Mouse (Mus musculus): Measurements from ENCODE around the gene Col3a1. TPM values are rescaled to one million over a fixed set of nuclear protein-coding genes. Genes with fewer than 3 reads are reported as not detected.
A peak's percentile ranks its signal among the peaks of the same experiment; 100 is the strongest.

Col3a1 gene
- 1,853 and 2,064 TPM in 2 replicates for polyA plus RNA-seq (2014; fragmentation: Nextera tagmentation; extraction: Ambion mirVana)

DNA sequence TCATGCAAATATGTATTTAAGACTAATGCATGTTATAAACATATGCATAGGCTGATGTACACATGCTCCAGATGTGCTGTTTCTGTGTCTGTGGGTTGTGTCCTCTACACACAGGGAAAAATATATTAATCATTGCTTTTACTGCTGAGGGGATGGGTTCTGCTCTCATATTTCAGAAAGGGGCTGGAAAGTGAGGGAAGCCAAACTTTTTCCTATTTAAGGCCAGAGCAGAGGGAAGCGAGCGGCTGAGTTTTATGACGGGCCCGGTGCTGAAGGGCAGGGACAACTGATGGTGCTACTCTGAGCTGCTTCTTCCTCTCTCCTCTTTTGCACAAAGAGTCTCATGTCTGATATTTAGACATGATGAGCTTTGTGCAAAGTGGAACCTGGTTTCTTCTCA lies at the start of gene Col3a1:
Gene Col3a1 (plus strand): TSS at position 151 of the 400 bp plus-strand sequence.
- ATAC-seq (replicated peaks; ENCODE audit: low FRiP score, low TSS enrichment, low read depth) (peak; percentile 74), DNase-seq (ENCODE audit: low spot score) (peak; percentile 82)
- H3K9me3 ChIP-seq (ENCODE audit: control insufficient read depth, low read length), result no peaks in the 10 kb centered on the region
- H3K9ac ChIP-seq (ENCODE audit: low read length), result peak within 1 kb of the TSS; percentile 91
- H3K4me2 ChIP-seq (ENCODE audit: low read length), result peak within 1 kb of the TSS; percentile 63
- 10% methylated on average over 4 of the region's 4 CpGs for WGBS
- H3K36me3 ChIP-seq (ENCODE audit: control insufficient read depth, insufficient read depth, low read length), result 0 out of 2 replicates have a peak, but pooled peaks cover 3% of the 10 kb centered on the region
- peak within 1 kb of the TSS; percentile 98 for H3K27ac ChIP-seq (ENCODE audit: low read depth)
- no peaks in the 10 kb centered on the region for H3K27me3 ChIP-seq (replicated peaks; ENCODE audit: control insufficient read depth, insufficient read depth, low read length)
- H3K4me1 ChIP-seq (replicated peaks; ENCODE audit: control insufficient read depth, insufficient read depth, low read length), result 0 out of 2 replicates have a peak, but pooled peaks cover 5% of the 10 kb centered on the region
- H3K4me3 ChIP-seq (ENCODE audit: low read depth, low read length), result peak within 1 kb of the TSS; percentile 83

DNA sequence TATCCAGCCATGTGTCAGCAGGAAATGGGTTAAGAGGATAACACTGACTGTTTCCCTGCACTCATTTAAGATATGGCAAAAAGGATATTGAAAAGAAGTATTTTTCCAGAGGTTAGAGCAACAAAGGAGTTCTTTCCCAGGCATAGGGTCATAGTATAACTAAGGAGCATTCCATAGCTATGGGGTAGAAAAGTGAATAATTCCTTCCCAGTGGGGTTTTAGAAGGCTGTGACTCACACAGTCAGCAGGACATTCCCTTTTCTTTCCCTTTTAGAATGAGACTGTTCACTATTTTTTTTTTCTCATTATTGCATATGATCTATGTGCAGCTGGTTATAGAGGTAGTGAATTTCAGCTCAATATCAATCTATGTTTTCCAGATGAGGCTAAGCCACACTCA lies 41.9 kb upstream of the Col3a1 start:
- no peak for ATAC-seq (replicated peaks; ENCODE audit: low FRiP score, low TSS enrichment, low read depth)
- no peaks in the 10 kb centered on the region for H3K36me3 ChIP-seq (ENCODE audit: control insufficient read depth, insufficient read depth, low read length)

DNA sequence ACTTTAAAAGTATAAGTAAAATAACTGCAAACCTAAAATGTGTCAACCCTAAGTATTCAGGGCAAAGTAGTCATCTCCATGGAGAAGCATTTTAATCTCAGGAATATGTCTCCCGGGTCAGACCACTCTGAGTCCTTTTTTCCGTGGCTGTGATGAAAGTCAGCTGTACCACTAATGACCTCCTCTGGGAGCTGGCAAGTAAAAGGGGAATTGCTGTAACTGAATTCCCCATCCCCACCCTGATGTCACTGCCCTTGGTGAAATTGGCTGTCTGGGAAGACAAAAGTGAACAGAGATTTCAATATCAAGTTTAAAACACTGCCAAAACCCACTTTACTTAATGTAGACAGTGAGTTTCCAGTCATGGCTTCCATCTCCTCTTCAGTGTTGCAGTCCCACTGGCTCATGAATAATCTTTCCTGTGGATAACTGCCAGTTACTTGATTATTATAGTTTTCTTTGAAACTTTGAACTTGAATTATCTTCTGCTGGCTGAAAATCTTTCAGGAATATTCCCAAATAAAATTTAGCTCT lies 35.3 kb upstream of the Col3a1 start:
- Histone ChIP-seq H3K27ac (ENCODE audit: low read depth) (no peak overlapping the region), H3K4me3 (ENCODE audit: low read depth, low read length) (no peak overlapping the region), H3K4me2 (ENCODE audit: low read length) (no peak overlapping the region), H3K36me3 (ENCODE audit: control insufficient read depth, insufficient read depth, low read length) (no peaks in the 10 kb centered on the region), H3K9me3 (ENCODE audit: control insufficient read depth, low read length) (no peaks in the 10 kb centered on the region), H3K9ac (ENCODE audit: low read length) (no peak overlapping the region), H3K27me3 (replicated peaks; ENCODE audit: control insufficient read depth, insufficient read depth, low read length) (no peaks in the 10 kb centered on the region), H3K4me1 (replicated peaks; ENCODE audit: control insufficient read depth, insufficient read depth, low read length) (no peaks in the 10 kb centered on the region)
- ATAC-seq (replicated peaks; ENCODE audit: low FRiP score, low TSS enrichment, low read depth), result no peak
- WGBS, result 26% methylated on average over 2 of the region's 2 CpGs
- DNase-seq (ENCODE audit: low spot score), result no peak

More for the DNA sequence above, 41.9 kb upstream of the Col3a1 start:
- no peak overlapping the region for H3K4me3 ChIP-seq (ENCODE audit: low read depth, low read length)
- no peaks in the 10 kb centered on the region for H3K9me3 ChIP-seq (ENCODE audit: control insufficient read depth, low read length)
- no peak overlapping the region for H3K9ac ChIP-seq (ENCODE audit: low read length)
- no peak overlapping the region for H3K27ac ChIP-seq (ENCODE audit: low read depth)
- H3K27me3 ChIP-seq (replicated peaks; ENCODE audit: control insufficient read depth, insufficient read depth, low read length), result no peaks in the 10 kb centered on the region
- H3K4me1 ChIP-seq (replicated peaks; ENCODE audit: control insufficient read depth, insufficient read depth, low read length), result no peaks in the 10 kb centered on the region
- DNase-seq (ENCODE audit: low spot score), result no peak
- H3K4me2 ChIP-seq (ENCODE audit: low read length), result no peak overlapping the region

DNA sequence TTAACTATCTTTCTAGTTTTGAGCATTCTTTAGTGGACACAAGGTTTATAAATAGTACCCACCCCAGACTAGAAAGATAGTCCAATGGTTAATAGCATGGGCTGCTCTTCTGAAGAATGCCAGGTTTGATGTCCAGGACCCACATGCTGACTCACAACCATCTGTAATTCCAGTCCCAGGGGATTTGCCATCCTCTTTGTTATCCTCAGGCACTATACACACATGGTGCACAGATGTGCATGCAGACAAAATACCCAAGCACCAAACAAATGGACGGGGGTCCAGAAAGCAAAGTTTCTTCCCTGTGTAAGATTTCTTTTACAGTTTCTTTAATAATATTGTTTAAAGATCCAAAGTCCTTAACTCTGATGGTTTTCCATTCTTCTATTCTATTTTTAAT lies 23.4 kb upstream of the Col3a1 start:
- no peak overlapping the region for H3K9ac ChIP-seq (ENCODE audit: low read length)
- ATAC-seq (replicated peaks; ENCODE audit: low FRiP score, low TSS enrichment, low read depth) (no peak), DNase-seq (ENCODE audit: low spot score) (no peak)
- no peak overlapping the region for H3K4me2 ChIP-seq (ENCODE audit: low read length)
- H3K4me1 ChIP-seq (replicated peaks; ENCODE audit: control insufficient read depth, insufficient read depth, low read length), result no peaks in the 10 kb centered on the region; the same call in 1 of the 2 replicates
- no peak overlapping the region for H3K27ac ChIP-seq (ENCODE audit: low read depth)
- WGBS, result 68% methylated on average over 1 of the region's 1 CpGs
- no peaks in the 10 kb centered on the region for H3K36me3 ChIP-seq (ENCODE audit: control insufficient read depth, insufficient read depth, low read length)
- H3K4me3 ChIP-seq (ENCODE audit: low read depth, low read length), result no peak overlapping the region
- H3K9me3 ChIP-seq (ENCODE audit: control insufficient read depth, low read length), result no peaks in the 10 kb centered on the region
- H3K27me3 ChIP-seq (replicated peaks; ENCODE audit: control insufficient read depth, insufficient read depth, low read length), result no peaks in the 10 kb centered on the region

DNA sequence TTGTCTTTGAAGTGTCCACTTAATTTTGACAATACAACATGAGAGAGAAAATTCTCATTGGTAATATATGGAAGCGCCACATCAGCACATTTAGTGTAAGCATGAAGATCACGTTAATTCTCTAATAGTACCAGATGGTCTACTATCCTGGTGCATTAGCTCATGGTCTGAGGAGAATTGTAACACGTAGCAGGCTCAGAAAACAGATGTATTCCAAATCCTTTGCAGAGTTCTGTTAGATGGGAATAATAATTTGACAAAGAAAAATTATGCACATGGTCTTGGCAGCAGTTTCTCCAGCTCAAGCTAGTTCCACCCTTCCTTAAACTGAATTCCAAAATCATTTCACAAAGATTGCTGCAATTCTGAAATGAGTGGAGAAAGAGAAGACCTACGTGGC lies 21.3 kb upstream of the Col3a1 start:
- DNase-seq (ENCODE audit: low spot score) (no peak), ATAC-seq (replicated peaks; ENCODE audit: low FRiP score, low TSS enrichment, low read depth) (no peak)
- H3K4me2 ChIP-seq (ENCODE audit: low read length), result no peak overlapping the region
- H3K9ac ChIP-seq (ENCODE audit: low read length), result no peak overlapping the region
- H3K9me3 ChIP-seq (ENCODE audit: control insufficient read depth, low read length), result no peaks in the 10 kb centered on the region
- peak overlapping the region; percentile 33 for H3K27ac ChIP-seq (ENCODE audit: low read depth)
- H3K27me3 ChIP-seq (replicated peaks; ENCODE audit: control insufficient read depth, insufficient read depth, low read length), result no peaks in the 10 kb centered on the region
- WGBS, result 45% methylated on average over 4 of the region's 4 CpGs
- H3K4me1 ChIP-seq (replicated peaks; ENCODE audit: control insufficient read depth, insufficient read depth, low read length), result no peaks in the 10 kb centered on the region; the same call in 1 of the 2 replicates
- no peak overlapping the region for H3K4me3 ChIP-seq (ENCODE audit: low read depth, low read length)
- H3K36me3 ChIP-seq (ENCODE audit: control insufficient read depth, insufficient read depth, low read length), result no peaks in the 10 kb centered on the region

DNA sequence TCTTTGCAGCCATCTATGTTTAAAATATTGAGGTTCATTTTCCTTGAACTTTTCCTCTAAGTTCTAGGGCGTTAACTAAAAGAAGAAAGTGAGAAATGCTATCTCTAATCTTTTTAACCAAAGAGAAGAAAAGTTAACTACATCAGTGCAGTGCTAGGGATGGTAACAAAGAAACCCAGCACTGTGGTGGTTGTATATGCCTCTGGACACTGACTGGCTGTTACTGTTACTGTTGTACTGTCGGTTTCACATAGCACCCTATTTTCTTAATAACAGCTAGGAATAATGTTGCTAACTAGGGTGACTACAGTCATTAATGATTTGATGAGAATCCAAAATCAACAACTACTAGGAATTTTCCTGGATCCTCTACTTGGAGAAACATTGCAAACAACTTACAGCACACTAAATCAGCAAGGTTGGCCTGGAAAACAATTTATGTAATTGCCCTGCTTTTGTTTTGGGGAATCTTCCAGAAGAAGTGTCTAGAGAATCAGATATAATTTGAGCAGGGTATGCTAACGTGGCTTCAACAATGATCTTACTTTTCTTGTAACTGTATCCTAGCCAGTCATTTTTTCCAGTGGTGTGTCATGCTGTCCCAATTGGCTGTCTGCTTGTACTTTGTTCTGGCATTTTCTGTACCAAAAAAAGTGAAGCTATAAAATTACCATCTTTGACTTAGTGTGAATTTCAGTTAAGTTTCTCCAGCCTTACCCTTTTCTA lies 11.8 kb upstream of the Col3a1 start:
- 74% methylated on average over 3 of the region's 3 CpGs for WGBS
- H3K4me2 ChIP-seq (ENCODE audit: low read length), result no peak overlapping the region
- no peaks in the 10 kb centered on the region for H3K9me3 ChIP-seq (ENCODE audit: control insufficient read depth, low read length)
- ATAC-seq (replicated peaks; ENCODE audit: low FRiP score, low TSS enrichment, low read depth) (no peak), DNase-seq (ENCODE audit: low spot score) (no peak)
- H3K4me3 ChIP-seq (ENCODE audit: low read depth, low read length), result no peak overlapping the region
- H3K36me3 ChIP-seq (ENCODE audit: control insufficient read depth, insufficient read depth, low read length), result no peaks in the 10 kb centered on the region
- H3K4me1 ChIP-seq (replicated peaks; ENCODE audit: control insufficient read depth, insufficient read depth, low read length), result no peaks in the 10 kb centered on the region
- no peak overlapping the region for H3K27ac ChIP-seq (ENCODE audit: low read depth)
- no peak overlapping the region for H3K9ac ChIP-seq (ENCODE audit: low read length)
- H3K27me3 ChIP-seq (replicated peaks; ENCODE audit: control insufficient read depth, insufficient read depth, low read length), result no peaks in the 10 kb centered on the region

DNA sequence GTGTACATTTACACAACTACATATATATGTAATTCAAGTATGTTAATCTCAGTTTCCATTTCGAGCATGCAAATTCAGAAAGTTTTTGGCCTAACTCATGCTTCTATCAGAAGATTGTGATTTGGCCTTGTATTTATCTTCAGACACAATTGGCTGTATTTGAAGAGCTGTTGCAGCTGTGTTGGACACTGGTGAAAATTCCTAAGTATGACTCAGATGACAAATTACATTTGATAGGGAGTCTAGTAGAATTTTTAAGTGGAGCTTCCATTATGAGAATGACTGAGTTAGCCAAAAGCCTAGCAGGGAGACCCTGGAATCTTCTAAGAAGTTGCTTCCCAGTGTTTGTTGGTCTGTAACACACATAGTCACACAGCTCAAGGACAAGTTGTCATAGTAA lies 7.1 kb upstream of the Col3a1 start:
- H3K4me1 ChIP-seq (replicated peaks; ENCODE audit: control insufficient read depth, insufficient read depth, low read length), result 0 out of 2 replicates have a peak, but pooled peaks cover 3% of the 10 kb centered on the region
- no peak overlapping the region for H3K9ac ChIP-seq (ENCODE audit: low read length)
- no peaks in the 10 kb centered on the region for H3K36me3 ChIP-seq (ENCODE audit: control insufficient read depth, insufficient read depth, low read length)
- H3K9me3 ChIP-seq (ENCODE audit: control insufficient read depth, low read length), result no peaks in the 10 kb centered on the region
- no peak overlapping the region for H3K4me2 ChIP-seq (ENCODE audit: low read length)
- ATAC-seq (replicated peaks; ENCODE audit: low FRiP score, low TSS enrichment, low read depth) (no peak), DNase-seq (ENCODE audit: low spot score) (no peak)
- H3K4me3 ChIP-seq (ENCODE audit: low read depth, low read length), result no peak overlapping the region
- H3K27ac ChIP-seq (ENCODE audit: low read depth), result no peak overlapping the region
- WGBS, result 86% methylated on average over 1 of the region's 1 CpGs
- no peaks in the 10 kb centered on the region for H3K27me3 ChIP-seq (replicated peaks; ENCODE audit: control insufficient read depth, insufficient read depth, low read length)

DNA sequence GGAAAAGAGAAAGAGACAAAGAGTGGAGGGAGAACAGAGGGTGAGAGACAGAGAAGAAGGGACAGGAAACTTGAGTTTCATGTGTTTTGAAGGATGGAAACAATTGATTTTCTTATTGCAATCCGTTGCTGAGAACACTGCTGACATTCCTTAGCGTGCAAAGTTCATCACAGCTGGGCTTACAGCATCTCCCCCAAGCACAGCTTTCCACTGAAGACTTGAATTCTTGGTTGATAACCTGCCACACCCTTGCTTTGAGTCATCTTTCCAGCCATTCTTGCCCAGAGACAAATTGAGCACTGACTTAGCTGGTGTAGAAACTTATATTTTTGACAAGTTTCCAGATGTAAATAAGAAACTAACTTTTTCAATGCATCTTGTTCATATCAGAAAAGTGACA lies 2.3 kb upstream of the Col3a1 start:
- DNase-seq (ENCODE audit: low spot score) (no peak), ATAC-seq (replicated peaks; ENCODE audit: low FRiP score, low TSS enrichment, low read depth) (no peak)
- 0 out of 2 replicates have a peak, but pooled peaks cover 5% of the 10 kb centered on the region for H3K4me1 ChIP-seq (replicated peaks; ENCODE audit: control insufficient read depth, insufficient read depth, low read length)
- H3K27me3 ChIP-seq (replicated peaks; ENCODE audit: control insufficient read depth, insufficient read depth, low read length), result no peaks in the 10 kb centered on the region
- 48% methylated on average over 2 of the region's 2 CpGs for WGBS
- no peaks in the 10 kb centered on the region for H3K9me3 ChIP-seq (ENCODE audit: control insufficient read depth, low read length)
- no peaks in the 10 kb centered on the region for H3K36me3 ChIP-seq (ENCODE audit: control insufficient read depth, insufficient read depth, low read length)
- no peak overlapping the region for H3K9ac ChIP-seq (ENCODE audit: low read length)
- no peak overlapping the region for H3K27ac ChIP-seq (ENCODE audit: low read depth)
- no peak overlapping the region for H3K4me2 ChIP-seq (ENCODE audit: low read length)
- no peak overlapping the region for H3K4me3 ChIP-seq (ENCODE audit: low read depth, low read length)

DNA sequence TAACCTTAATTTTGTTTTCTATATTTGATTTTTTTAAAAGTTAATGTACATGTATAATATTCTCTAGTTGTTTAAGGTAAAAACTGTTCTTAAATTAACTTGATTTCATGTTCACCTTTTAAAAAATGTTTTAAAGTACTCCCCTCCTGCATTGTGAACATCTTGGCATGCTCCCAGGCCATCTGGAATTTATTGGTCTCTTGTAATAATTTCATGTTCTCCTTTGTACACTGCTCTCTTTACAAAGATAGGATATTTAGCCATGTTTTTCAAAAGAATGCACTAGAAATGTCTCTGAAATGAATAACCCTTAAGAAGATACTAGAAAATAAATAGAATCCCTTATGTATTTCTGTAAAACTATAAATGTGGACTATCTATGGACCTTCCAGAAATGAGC lies 624 bp downstream of the Col3a1 start:
- Histone ChIP-seq H3K36me3 (ENCODE audit: control insufficient read depth, insufficient read depth, low read length) (peaks cover 3% of the 10 kb centered on the region; the same call in 1 of the 2 replicates), H3K9ac (ENCODE audit: low read length) (peak overlapping the region; percentile 91), H3K4me1 (replicated peaks; ENCODE audit: control insufficient read depth, insufficient read depth, low read length) (peaks cover 11% of the 10 kb centered on the region), H3K27me3 (replicated peaks; ENCODE audit: control insufficient read depth, insufficient read depth, low read length) (no peaks in the 10 kb centered on the region), H3K9me3 (ENCODE audit: control insufficient read depth, low read length) (no peaks in the 10 kb centered on the region), H3K27ac (ENCODE audit: low read depth) (peak overlapping the region; percentile 98), H3K4me2 (ENCODE audit: low read length) (peak overlapping the region; percentile 63), H3K4me3 (ENCODE audit: low read depth, low read length) (peak overlapping the region; percentile 83)
- ATAC-seq (replicated peaks; ENCODE audit: low FRiP score, low TSS enrichment, low read depth) (no peak), DNase-seq (ENCODE audit: low spot score) (no peak)

Data from intestine, embryonic 14.5 days (tissue).